Mouse (Mus musculus) ES-E14 (cell line): ENCODE data around the gene Tmem265.

Experiments used
- CHD2 ChIP-seq: IDR thresholded peaks from 2 replicates; pipeline ENCODE4 v1.6.1; 2014; ENCODE audit warnings: mild to moderate bottlenecking, low read depth, low read length, inconsistent platforms
- HCFC1 ChIP-seq: IDR thresholded peaks from 2 replicates; pipeline ENCODE4 v1.6.1; 2012; ENCODE audit warnings: low read length, inconsistent platforms, borderline replicate concordance; ENCODE audit not compliant: insufficient read depth

GRCm38 (mm10) chr7:127616336-127616735 lies 55.1 kb downstream of the Tmem265 start:
- no peak for TF ChIP-seq CHD2
- TF ChIP-seq HCFC1 = no peak
